Mouse (Mus musculus) embryonic fibroblast, embryonic 13.5 days (primary cell): ENCODE measurements around the gene Gm7075.

Source experiments
- CTCF ChIP-seq: IDR thresholded peaks from 2 replicates; pipeline ENCODE4 v1.5.1; 2011; ENCODE audit warnings: mild to moderate bottlenecking, control low read depth, low read length, moderate library complexity, borderline replicate concordance; ENCODE audit not compliant: insufficient read depth
- POLR2A ChIP-seq: IDR thresholded peaks from 2 replicates; pipeline ENCODE4 v1.6.1; 2011; ENCODE audit warnings: low read depth, mild to moderate bottlenecking, control low read depth, low read length, moderate library complexity

- TF ChIP-seq POLR2A (no peak), CTCF (no peak)
Observed at GRCm38 (mm10) chr10:63376303-63376702, 45.3 kb downstream of the Gm7075 start.
